In genomic region chr3:138802722-138803443, GRCm38 (mm10) we compare ENCODE assay signal across 14 mouse cellular contexts.
DNase-seq lines count a peak whose midpoint lies in the region; ATAC-seq and TF ChIP-seq lines count a peak whose summit lies in the region.
"Had no signal": no experiment of that assay in that cellular context is flagged by ENCODE, and none has a peak within 500 bp of the region (broad histone marks: within the 10 kb centered on the region; RNA-seq: fewer than 3 reads in every experiment).

No protein-coding gene starts in this region.

- no peaks in the 10 kb centered on the region for H3K36me3 ChIP-seq in neural tube, embryonic 12.5 days
- H3K36me3 ChIP-seq in hindbrain, embryonic 16.5 days (ENCODE audit: control insufficient read depth, insufficient read depth, low read length): no peaks in the 10 kb centered on the region
- H3K36me3 ChIP-seq: embryonic facial prominence, embryonic 13.5 days; G1E; heart, embryonic 15.5 days; limb, embryonic 15.5 days; stomach, embryonic 15.5 days had no signal

- TF ChIP-seq POLR2A in cerebellum, adult 2 months (IDR thresholded peaks at IDR 0.05; ENCODE audit: borderline replicate concordance, insufficient read depth, low read length): no peak

- no peak for TF ChIP-seq CTCF in cerebellum, adult 2 months (IDR thresholded peaks at IDR 0.05; ENCODE audit: borderline replicate concordance, insufficient read depth, low read depth, low read length)

- peak overlapping the region; percentile 44 for H3K27ac ChIP-seq in cerebellum, adult 2 months (ENCODE audit: insufficient read depth, low read length)
- H3K27ac ChIP-seq in neural tube, embryonic 12.5 days: no peak overlapping the region
- peak overlapping the region; percentile 65 for H3K27ac ChIP-seq in hindbrain, embryonic 16.5 days (ENCODE audit: low read depth, low read length)
- H3K27ac ChIP-seq: heart, embryonic 15.5 days; limb, embryonic 15.5 days had no signal

- no peak overlapping the region for H3K4me3 ChIP-seq in cerebellum, adult 2 months (replicated peaks; ENCODE audit: insufficient read depth, low read depth, low read length)
- H3K4me3 ChIP-seq in neural tube, embryonic 12.5 days: no peak overlapping the region
- no peak overlapping the region for H3K4me3 ChIP-seq in hindbrain, embryonic 16.5 days (ENCODE audit: low read length)
- H3K4me3 ChIP-seq: embryonic facial prominence, embryonic 13.5 days; heart, embryonic 15.5 days; limb, embryonic 15.5 days; stomach, embryonic 15.5 days had no signal

- no peak overlapping the region for H3K4me2 ChIP-seq in neural tube, embryonic 12.5 days (replicated peaks)
- no peak overlapping the region for H3K4me2 ChIP-seq in hindbrain, embryonic 16.5 days (ENCODE audit: low read length)
- H3K4me2 ChIP-seq: embryonic facial prominence, embryonic 13.5 days; heart, embryonic 15.5 days; limb, embryonic 15.5 days; stomach, embryonic 15.5 days had no signal

- no peaks in the 10 kb centered on the region for H3K27me3 ChIP-seq in cerebellum, adult 2 months (ENCODE audit: control insufficient read depth, insufficient read depth, low read length)
- no peaks in the 10 kb centered on the region for H3K27me3 ChIP-seq in neural tube, embryonic 12.5 days (replicated peaks)
- H3K27me3 ChIP-seq in hindbrain, embryonic 16.5 days (replicated peaks; ENCODE audit: control insufficient read depth, insufficient read depth, low read length): no peaks in the 10 kb centered on the region
- H3K27me3 ChIP-seq: embryonic facial prominence, embryonic 13.5 days; heart, embryonic 15.5 days; limb, embryonic 15.5 days; stomach, embryonic 15.5 days had no signal

- H3K9me3 ChIP-seq in neural tube, embryonic 12.5 days: no peaks in the 10 kb centered on the region
- H3K9me3 ChIP-seq in hindbrain, embryonic 16.5 days (ENCODE audit: control insufficient read depth, low read length): no peaks in the 10 kb centered on the region
- H3K9me3 ChIP-seq: embryonic facial prominence, embryonic 13.5 days; G1E; heart, embryonic 15.5 days; limb, embryonic 15.5 days; stomach, embryonic 15.5 days had no signal

- H3K4me1 ChIP-seq in cerebellum, adult 2 months (ENCODE audit: control insufficient read depth, insufficient read depth, low read length): peaks cover 55% of the 10 kb centered on the region
- peaks cover 42% of the 10 kb centered on the region for H3K4me1 ChIP-seq in neural tube, embryonic 12.5 days
- H3K4me1 ChIP-seq in hindbrain, embryonic 16.5 days (ENCODE audit: control insufficient read depth, insufficient read depth, low read depth, low read length): peaks cover 51% of the 10 kb centered on the region
- H3K4me1 ChIP-seq: heart, embryonic 15.5 days had no signal

- 0 out of 2 replicates have a peak overlapping the region, but pooled peaks have one; percentile 10 for H3K9ac ChIP-seq in neural tube, embryonic 12.5 days
- H3K9ac ChIP-seq in hindbrain, embryonic 16.5 days (ENCODE audit: low read depth, low read length): 0 out of 2 replicates have a peak overlapping the region, but pooled peaks have one; percentile 41
- H3K9ac ChIP-seq: embryonic facial prominence, embryonic 13.5 days; heart, embryonic 15.5 days; limb, embryonic 15.5 days; stomach, embryonic 15.5 days had no signal

- 10% methylated on average over 21 of the region's 21 CpGs for WGBS in cerebellum, adult 2 months
- WGBS in neural tube, embryonic 12.5 days: 77% methylated on average over 21 of the region's 21 CpGs
- 59% methylated on average over 21 of the region's 21 CpGs for WGBS in hindbrain, embryonic 16.5 days

- ATAC-seq in neural tube, embryonic 12.5 days (ENCODE audit: low FRiP score, low read depth): no peak
- peak; percentile 13; the same call in 1 of the 2 replicates for ATAC-seq in hindbrain, embryonic 16.5 days
- no peak for ATAC-seq in activated CD4-positive, CD25-positive, alpha-beta regulatory T cell, adult 4 months
- ATAC-seq: intestine, embryonic 16.5 days had no signal

- peak; percentile 73 to 77 for DNase-seq in cerebellum, adult 2 months
- DNase-seq in cerebellum, adult 11 months: no peak
- no peak for DNase-seq in neural tube, embryonic 10.5 days (ENCODE audit: extremely low spot score, low spot score)
- peak; percentile 80 for DNase-seq in telencephalon, adult 2 months (ENCODE audit: low read depth, low spot score)
- DNase-seq in retina, embryonic 14.5 days (ENCODE audit: low spot score): no peak

Comparison
In these comparisons a context has a peak if more than half of its experiments do, and no peak if none do; other contexts are left out.
1. DNase-seq: peak in cerebellum, adult 2 months (2 of 2) and telencephalon, adult 2 months (single experiment); none in cerebellum, adult 11 months (single experiment), neural tube, embryonic 10.5 days (single experiment) and retina, embryonic 14.5 days (single experiment).